Comparison of ENCODE assay signal across 26 mouse cellular contexts in genomic region chr3:152201651-152202050, GRCm38 (mm10). TPM values are rescaled to one million over a fixed set of nuclear protein-coding genes. Genes with fewer than 3 reads are reported as not detected.
DNase-seq lines count a peak whose midpoint lies in the region; ATAC-seq and TF ChIP-seq lines count a peak whose summit lies in the region.
"Had no signal": no experiment of that assay in that cellular context is flagged by ENCODE, and none has a peak within 500 bp of the region (broad histone marks: within the 10 kb centered on the region; RNA-seq: fewer than 3 reads in every experiment).

No protein-coding gene starts in this region.

- no peaks in the 10 kb centered on the region for H3K4me1 ChIP-seq in brown adipose tissue, adult 24 weeks (ENCODE audit: control insufficient read depth, insufficient read depth, insufficient read length, low read length)
- 0 out of 2 replicates have a peak, but pooled peaks cover 5% of the 10 kb centered on the region for H3K4me1 ChIP-seq in intestine, embryonic 16.5 days (ENCODE audit: control insufficient read depth, insufficient read depth, low read length)
- H3K4me1 ChIP-seq in liver, postnatal 0 days (ENCODE audit: insufficient read depth): peaks cover 6% of the 10 kb centered on the region; the same call in 1 of the 2 replicates
- H3K4me1 ChIP-seq: hindbrain, embryonic 10.5 days; hindbrain, embryonic 15.5 days; midbrain, embryonic 13.5 days; neural tube, embryonic 13.5 days; stomach, embryonic 15.5 days had no signal

- no peak for TF ChIP-seq EP300 in liver, postnatal 0 days (IDR thresholded peaks at IDR 0.05; ENCODE audit: low read depth)

- no peak overlapping the region for H3K9ac ChIP-seq in intestine, embryonic 16.5 days (ENCODE audit: low read depth, low read length)
- H3K9ac ChIP-seq in liver, postnatal 0 days (replicated peaks): no peak overlapping the region
- H3K9ac ChIP-seq: heart, embryonic 13.5 days; hindbrain, embryonic 15.5 days; liver, embryonic 13.5 days; midbrain, embryonic 13.5 days; neural tube, embryonic 13.5 days; stomach, embryonic 15.5 days had no signal

- TF ChIP-seq CTCF in liver, postnatal 0 days (IDR thresholded peaks at IDR 0.05; ENCODE audit: low read depth): no peak

- H3K36me3 ChIP-seq in intestine, embryonic 16.5 days (ENCODE audit: control insufficient read depth, insufficient read depth, low read length): no peaks in the 10 kb centered on the region
- H3K36me3 ChIP-seq in liver, postnatal 0 days (replicated peaks; ENCODE audit: insufficient read depth, low read length): no peaks in the 10 kb centered on the region
- H3K36me3 ChIP-seq: heart, embryonic 13.5 days; hindbrain, embryonic 10.5 days; hindbrain, embryonic 15.5 days; midbrain, embryonic 13.5 days; neural tube, embryonic 13.5 days; stomach, embryonic 15.5 days had no signal

- intact Hi-C loops in heart, postnatal 25 days (cut with DNase I): no loop called here
- intact Hi-C loops in left cerebral cortex, postnatal 36 days (cut with DNase I): no loop called here

- WGBS in intestine, embryonic 16.5 days: 70% methylated on average over 2 of the region's 2 CpGs
- WGBS in liver, postnatal 0 days (ENCODE audit: insufficient replicate concordance): 63% methylated on average over 2 of the region's 2 CpGs

- H3K27ac ChIP-seq in brown adipose tissue, adult 24 weeks (replicated peaks; ENCODE audit: low read depth, low read length): 0 out of 2 replicates have a peak overlapping the region, but pooled peaks have one; percentile 15
- peak overlapping the region; percentile 51; the same call in 1 of the 2 replicates for H3K27ac ChIP-seq in intestine, embryonic 16.5 days (ENCODE audit: low read length)
- peak overlapping the region; percentile 85 for H3K27ac ChIP-seq in liver, postnatal 0 days (ENCODE audit: low read depth)
- H3K27ac ChIP-seq: heart, embryonic 13.5 days; hindbrain, embryonic 10.5 days; hindbrain, embryonic 15.5 days; kidney, postnatal 0 days; midbrain, embryonic 13.5 days; neural tube, embryonic 13.5 days; stomach, embryonic 15.5 days had no signal

- DNase-seq in heart, adult 11 months: peak; percentile 42
- no peak for DNase-seq in heart, postnatal 25 days (ENCODE audit: low spot score)
- peak; percentile 16 for DNase-seq in liver, postnatal 0 days
- no peak for DNase-seq in embryo, embryonic 11 days
- DNase-seq in left cerebral cortex, postnatal 36 days (ENCODE audit: low spot score in 2 of 2): no peak
- DNase-seq: cerebellum, adult 18-20 months; cerebellum, postnatal 10 days; heart, postnatal 10 days; kidney, adult 8-10 months; layer of hippocampus, adult 9-11 months; liver, embryonic 13.5 days; lung, postnatal 36 days had no signal

- peak; percentile 65 for ATAC-seq in intestine, embryonic 16.5 days
- peak; percentile 52 for ATAC-seq in liver, postnatal 0 days
- ATAC-seq: CD4-positive, CD25-positive, alpha-beta regulatory T cell, adult 4 months; forebrain, embryonic 16.5 days; inflammation-experienced regulatory T-cells, adult 6 months; midbrain, embryonic 13.5 days had no signal

- H3K9me3 ChIP-seq in intestine, embryonic 16.5 days (ENCODE audit: control insufficient read depth, low read length): no peaks in the 10 kb centered on the region
- no peaks in the 10 kb centered on the region for H3K9me3 ChIP-seq in liver, postnatal 0 days (ENCODE audit: low read length)
- H3K9me3 ChIP-seq: heart, embryonic 13.5 days; hindbrain, embryonic 10.5 days; hindbrain, embryonic 15.5 days; liver, embryonic 13.5 days; megakaryocyte, embryonic 14.5 days; midbrain, embryonic 13.5 days; neural tube, embryonic 13.5 days; stomach, embryonic 15.5 days had no signal

- no peak overlapping the region for H3K4me3 ChIP-seq in brown adipose tissue, adult 24 weeks (ENCODE audit: insufficient read depth, low read depth, low read length)
- no peak overlapping the region for H3K4me3 ChIP-seq in intestine, embryonic 16.5 days (ENCODE audit: low read length)
- no peak overlapping the region for H3K4me3 ChIP-seq in liver, postnatal 0 days (ENCODE audit: low read depth, low read length)
- H3K4me3 ChIP-seq: erythroblast, embryonic 14.5 days; heart, embryonic 13.5 days; hindbrain, embryonic 10.5 days; hindbrain, embryonic 15.5 days; liver, embryonic 13.5 days; megakaryocyte, embryonic 14.5 days; midbrain, embryonic 13.5 days; neural tube, embryonic 13.5 days; stomach, embryonic 15.5 days had no signal

- H3K27me3 ChIP-seq in intestine, embryonic 16.5 days (replicated peaks; ENCODE audit: control insufficient read depth, insufficient read depth, low read length): no peaks in the 10 kb centered on the region
- no peaks in the 10 kb centered on the region for H3K27me3 ChIP-seq in liver, postnatal 0 days (ENCODE audit: insufficient read depth, low read length)
- H3K27me3 ChIP-seq: heart, embryonic 13.5 days; hindbrain, embryonic 15.5 days; liver, embryonic 13.5 days; megakaryocyte, embryonic 14.5 days; midbrain, embryonic 13.5 days; neural tube, embryonic 13.5 days; stomach, embryonic 15.5 days had no signal

- H3K4me2 ChIP-seq in intestine, embryonic 16.5 days (ENCODE audit: low read depth, low read length): no peak overlapping the region
- H3K4me2 ChIP-seq in liver, postnatal 0 days (ENCODE audit: low read depth, low read length): 0 out of 2 replicates have a peak overlapping the region, but pooled peaks have one; percentile 1
- H3K4me2 ChIP-seq: heart, embryonic 13.5 days; hindbrain, embryonic 15.5 days; liver, embryonic 13.5 days; midbrain, embryonic 13.5 days; neural tube, embryonic 13.5 days; stomach, embryonic 15.5 days had no signal

RNA-seq across cellular contexts. Expression of gene Dnajb4, which starts 8.5 kb away (rescaled TPM):
- total RNA-seq in heart, postnatal 25 days (2021): 100 to 1,000 TPM in 1 of 2 experiments, 10 to 100 TPM in 1; 87.8 to 113 TPM
- 40.7 and 64.7 TPM in 2 replicates for polyA plus RNA-seq in brown adipose tissue, adult 24 weeks (2012; ENCODE audit: insufficient read depth, insufficient read length, missing spikeins)
- polyA plus RNA-seq in intestine, embryonic 16.5 days (2015; fragmentation: Nextera tagmentation; extraction: Ambion mirVana): 21.7 and 23.2 TPM in 2 replicates
- polyA plus RNA-seq in liver, postnatal 0 days (2015; fragmentation: Nextera tagmentation; extraction: Ambion mirVana): 25.9 and 28.8 TPM in 2 replicates
- 10 to 100 TPM; 62.8 to 72.6 TPM for total RNA-seq in left cerebral cortex, postnatal 36 days (2021)

RNA-seq across cellular contexts. Expression of gene Fubp1, which starts 8.6 kb away (rescaled TPM):
- 10 to 100 TPM; 54.6 to 58.4 TPM for total RNA-seq in heart, postnatal 25 days (2021)
- polyA plus RNA-seq in brown adipose tissue, adult 24 weeks (2012; ENCODE audit: insufficient read depth, insufficient read length, missing spikeins): 26.9 and 63.5 TPM in 2 replicates
- 143 and 157 TPM in 2 replicates for polyA plus RNA-seq in intestine, embryonic 16.5 days (2015; fragmentation: Nextera tagmentation; extraction: Ambion mirVana)
- polyA plus RNA-seq in liver, postnatal 0 days (2015; fragmentation: Nextera tagmentation; extraction: Ambion mirVana): 33.5 and 37.1 TPM in 2 replicates
- total RNA-seq in left cerebral cortex, postnatal 36 days (2021): 100 to 1,000 TPM in 1 of 2 experiments, 10 to 100 TPM in 1; 88.4 to 149 TPM

RNA-seq across cellular contexts. Expression of gene Gipc2, which starts 35.6 kb away (rescaled TPM):
- total RNA-seq in heart, postnatal 25 days (2021): 1 to 10 TPM; 3.6 to 4.0 TPM
- not detected in 2 replicates for polyA plus RNA-seq in brown adipose tissue, adult 24 weeks (2012; ENCODE audit: insufficient read depth, insufficient read length, missing spikeins)
- polyA plus RNA-seq in intestine, embryonic 16.5 days (2015; fragmentation: Nextera tagmentation; extraction: Ambion mirVana): 244 TPM in 2 replicates
- 3.5 and 5.0 TPM in 2 replicates for polyA plus RNA-seq in liver, postnatal 0 days (2015; fragmentation: Nextera tagmentation; extraction: Ambion mirVana)
- total RNA-seq in left cerebral cortex, postnatal 36 days (2021): 1 to 10 TPM; 3.8 to 7.9 TPM
- polyA plus RNA-seq: CD4-positive, CD25-positive, alpha-beta regulatory T cell, adult 4 months; erythroblast, embryonic 14.5 days; inflammation-experienced regulatory T-cells, adult 6 months had no signal

Comparison
In these comparisons a context has a peak if more than half of its experiments do, and no peak if none do; other contexts are left out.
1. DNase-seq: peak in heart, adult 11 months (single experiment) and liver, postnatal 0 days (single experiment); none in heart, postnatal 25 days (single experiment), embryo, embryonic 11 days (single experiment) and left cerebral cortex, postnatal 36 days (0 of 2).
2. H3K27ac ChIP-seq: peak in every context shown above with its lines; median percentile 85 in liver, postnatal 0 days; 51 in intestine, embryonic 16.5 days; 15 in brown adipose tissue, adult 24 weeks.
3. RNA of gene Gipc2, which starts 35.6 kb away (polyA plus RNA-seq): 244 TPM in intestine, embryonic 16.5 days; 3.5 to 5.0 TPM in liver, postnatal 0 days and not detected in brown adipose tissue, adult 24 weeks; every median in the first group is over 10 times any median in the second.